Mouse (Mus musculus) hindbrain, embryonic 10.5 days (tissue): ENCODE results near the gene Olfr444. TPM values are rescaled to one million over a fixed set of nuclear protein-coding genes. Genes with fewer than 3 reads are reported as not detected.

ENCODE experiments used
- DNase-seq: peaks from one replicate; pipeline ENCODE4 v3.0.0-alpha.2; 2017; ENCODE audit warnings: low spot score
- H3K27ac ChIP-seq: fragments of 300-500 bp; sonication (generic); 2 replicates; pipeline ENCODE4 v1.5.1; 2016; ENCODE audit warnings: mild to moderate bottlenecking, moderate library complexity
- H3K27me3 ChIP-seq: fragments of 300-500 bp; sonication (generic); 2 replicates; pipeline ENCODE4 v1.6.1; 2016; ENCODE audit warnings: mild to moderate bottlenecking; ENCODE audit not compliant: poor library complexity, insufficient read depth, severe bottlenecking
- H3K36me3 ChIP-seq: fragments of 300-500 bp; sonication (generic); 2 replicates; pipeline ENCODE4 v1.6.1; 2016; ENCODE audit warnings: mild to moderate bottlenecking, moderate library complexity
- H3K4me1 ChIP-seq: fragments of 300-500 bp; sonication (generic); replicated peaks from 2 replicates; pipeline ENCODE4 v1.6.1; 2016; ENCODE audit warnings: mild to moderate bottlenecking
- H3K4me3 ChIP-seq: fragments of 300-500 bp; sonication (generic); 2 replicates; pipeline ENCODE4 v1.5.1; 2016; ENCODE audit warnings: mild to moderate bottlenecking, moderate library complexity
- H3K9me3 ChIP-seq: fragments of 300-500 bp; sonication (generic); 2 replicates; pipeline ENCODE4 v1.6.1; 2016; ENCODE audit warnings: mild to moderate bottlenecking, moderate library complexity
- WGBS: fragments of 180-500 bp; shearing (Covaris S2); methylation state at CpG from one replicate; pipeline ENCODE4 v1.1.7; 2016; 5-methylcytosine and 5-hydroxymethylcytosine counted together
- polyA plus RNA-seq: library from polyadenylated mRNA; unstranded; fragments of >200 nt; fragmentation: Nextera tagmentation; extraction: Ambion mirVana; gene quantifications from 2 replicates; pipeline ENCODE4 v1.2.1, GENCODE M21; 2016

The Olfr444 gene
- polyA plus RNA-seq, result not detected in 2 replicates

DNA sequence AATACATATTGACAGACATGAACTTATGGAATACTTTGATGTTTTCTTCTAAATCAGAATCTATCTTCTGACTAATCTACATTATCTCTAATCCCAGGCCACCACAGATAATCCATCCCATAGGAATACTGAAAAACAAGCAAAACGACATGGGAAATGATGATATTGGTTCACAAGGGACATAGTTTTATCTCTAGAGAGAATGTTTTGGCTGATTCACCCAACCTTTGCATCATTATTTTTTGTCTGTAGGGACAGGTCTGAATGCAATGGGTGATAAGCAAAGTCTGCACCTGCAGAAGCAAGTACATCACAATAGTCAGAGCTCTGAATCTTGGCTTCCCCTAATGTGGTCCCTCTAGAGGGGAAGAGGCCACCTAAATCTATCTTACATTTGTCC lies at the start of gene Olfr444:
TSS of gene Olfr444 (plus strand) at position 301 of the 400 bp plus-strand sequence.
- Histone ChIP-seq H3K27me3 (no peaks in the 10 kb centered on the region), H3K9me3 (peaks cover 14% of the 10 kb centered on the region; the same call in 1 of the 2 replicates), H3K36me3 (no peaks in the 10 kb centered on the region), H3K4me3 (no peak within 1 kb of the TSS), H3K4me1 (no peaks in the 10 kb centered on the region), H3K27ac (no peak within 1 kb of the TSS)
- WGBS, result 76% methylated on average over 1 of the region's 1 CpGs
- DNase-seq, result no peak

DNA sequence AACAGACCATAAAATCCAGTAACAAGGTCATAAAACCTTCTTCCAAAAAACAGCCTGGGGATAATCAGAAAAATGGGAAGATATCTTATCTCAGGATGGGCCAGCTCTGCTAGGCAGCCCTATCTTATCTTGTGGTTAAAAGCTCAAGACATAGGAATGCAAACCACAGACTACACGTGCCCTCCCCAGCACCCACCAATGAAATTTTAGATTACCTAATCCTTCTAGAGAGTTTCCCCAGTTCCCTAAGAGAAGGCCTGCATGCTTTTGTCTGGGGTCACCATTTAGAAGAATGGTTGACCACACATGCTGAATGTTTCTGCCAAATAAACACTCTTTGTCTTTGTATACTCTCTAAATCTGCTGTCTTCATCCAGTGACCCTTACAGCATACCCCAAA lies 48.5 kb upstream of the Olfr444 start:
- Histone ChIP-seq H3K4me1 (peaks cover 10% of the 10 kb centered on the region; the same call in 1 of the 2 replicates), H3K27ac (no peak overlapping the region), H3K36me3 (no peaks in the 10 kb centered on the region), H3K27me3 (peaks cover 3% of the 10 kb centered on the region), H3K4me3 (no peak overlapping the region), H3K9me3 (no peaks in the 10 kb centered on the region)
- WGBS, result 33% methylated on average over 1 of the region's 1 CpGs
- DNase-seq, result no peak

DNA sequence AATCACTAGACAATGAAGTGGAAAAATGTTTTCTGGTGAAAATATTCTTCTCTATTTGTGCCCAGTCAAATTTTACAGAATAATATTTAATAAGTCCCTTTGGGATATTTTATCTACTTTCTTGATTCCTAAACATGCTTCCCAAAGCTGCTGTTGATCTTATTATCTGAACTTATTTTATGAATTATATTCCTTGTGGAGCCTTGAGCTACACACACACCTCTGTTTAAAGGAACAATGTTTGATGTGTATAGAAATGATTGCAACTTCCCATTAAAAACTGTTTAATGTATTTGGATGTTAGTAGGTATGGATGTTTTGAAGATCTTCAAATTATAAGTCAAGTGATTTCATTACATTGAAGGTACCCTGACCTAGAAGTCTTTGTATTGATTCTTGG lies 40.3 kb upstream of the Olfr444 start, which contains the start of gene Olfr447:
TSS of gene Olfr447 (plus strand) at position 301 of the 400 bp plus-strand sequence.
- H3K4me1 ChIP-seq, result no peaks in the 10 kb centered on the region
- H3K36me3 ChIP-seq, result no peaks in the 10 kb centered on the region
- no peaks in the 10 kb centered on the region for H3K9me3 ChIP-seq
- peaks cover 3% of the 10 kb centered on the region; the same call in 1 of the 2 replicates for H3K27me3 ChIP-seq
- H3K4me3 ChIP-seq, result no peak within 1 kb of the TSS
- H3K27ac ChIP-seq, result no peak within 1 kb of the TSS
- no peak for DNase-seq

DNA sequence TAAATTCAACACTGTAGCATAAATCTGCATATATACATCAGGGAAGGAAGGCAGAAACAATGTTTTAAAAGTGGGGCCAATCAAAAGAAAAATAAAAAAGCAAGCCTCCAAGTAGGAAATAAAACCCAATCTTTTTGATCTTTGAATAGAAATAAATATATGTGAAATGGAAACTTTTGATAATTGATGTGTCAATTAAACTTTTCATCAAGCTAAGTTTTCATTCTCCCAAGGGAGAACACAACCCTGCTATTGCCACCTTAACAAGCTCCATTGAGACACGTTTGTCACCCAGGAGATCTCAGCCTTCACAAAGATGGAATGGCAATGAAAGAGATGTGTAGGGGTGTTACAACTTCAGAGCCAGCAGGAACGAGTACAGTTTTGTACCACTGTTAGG lies 27.8 kb upstream of the Olfr444 start, which contains the start of gene Olfr446:
TSS of gene Olfr446 (plus strand) at position 301 of the 400 bp plus-strand sequence.
- H3K27ac ChIP-seq, result no peak within 1 kb of the TSS
- 80% methylated on average over 2 of the region's 2 CpGs for WGBS
- H3K36me3 ChIP-seq, result no peaks in the 10 kb centered on the region
- H3K4me3 ChIP-seq, result no peak within 1 kb of the TSS
- no peak for DNase-seq
- no peaks in the 10 kb centered on the region for H3K9me3 ChIP-seq
- no peaks in the 10 kb centered on the region for H3K4me1 ChIP-seq
- H3K27me3 ChIP-seq, result no peaks in the 10 kb centered on the region

DNA sequence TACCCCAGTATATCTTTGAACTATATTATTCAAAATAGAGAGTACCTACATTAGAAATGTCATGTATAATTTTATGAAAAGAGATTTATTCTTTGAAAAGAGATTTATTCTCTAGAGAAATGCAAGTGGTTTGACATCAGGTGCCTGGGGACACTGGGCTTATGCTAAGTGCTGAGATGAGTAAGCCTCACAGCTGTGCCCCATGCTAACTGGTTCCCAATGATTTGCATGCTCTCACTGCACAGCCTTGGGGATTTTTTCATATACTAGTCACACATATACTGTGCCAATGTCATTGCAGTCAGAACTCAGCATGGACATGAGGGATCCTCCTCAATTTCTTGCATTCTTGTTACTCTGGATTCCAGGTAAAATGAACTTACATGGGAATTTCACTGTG lies 31.5 kb downstream of the Olfr444 start:
- Histone ChIP-seq H3K9me3 (no peaks in the 10 kb centered on the region), H3K27me3 (no peaks in the 10 kb centered on the region), H3K27ac (no peak overlapping the region), H3K36me3 (no peaks in the 10 kb centered on the region), H3K4me1 (no peaks in the 10 kb centered on the region), H3K4me3 (no peak overlapping the region)
- no peak for DNase-seq

Other genes starting within 250 kb of the Olfr444 start
- 110 and 130 TPM in 2 replicates for gene Tcaf1, start 239.0 kb upstream of the Olfr444 start, polyA plus RNA-seq
- gene Olfr453, start 209.7 kb upstream of the Olfr444 start, polyA plus RNA-seq, result not detected in 2 replicates
- not detected in 2 replicates for gene Olfr38, start 192.7 kb upstream of the Olfr444 start, polyA plus RNA-seq
- not detected in 2 replicates for gene Olfr452, start 164.0 kb upstream of the Olfr444 start, polyA plus RNA-seq
- gene Olfr450, start 137.1 kb upstream of the Olfr444 start, polyA plus RNA-seq, result not detected in 2 replicates
- not detected in 2 replicates for gene Olfr449, start 114.7 kb upstream of the Olfr444 start, polyA plus RNA-seq
- not detected in 2 replicates for gene Olfr448, start 58.6 kb upstream of the Olfr444 start, polyA plus RNA-seq
- not detected in 2 replicates for gene Olfr447, start 40.2 kb upstream of the Olfr444 start, polyA plus RNA-seq
- not detected in 2 replicates for gene Olfr446, start 27.7 kb upstream of the Olfr444 start, polyA plus RNA-seq
- not detected in 2 replicates for gene Olfr441, start 157.3 kb downstream of the Olfr444 start, polyA plus RNA-seq
- not detected in 2 replicates for gene Olfr237-ps1, start 197.5 kb downstream of the Olfr444 start, polyA plus RNA-seq
- not detected in 2 replicates for gene Olfr437, start 214.2 kb downstream of the Olfr444 start, polyA plus RNA-seq
- gene Olfr13, start 223.1 kb downstream of the Olfr444 start, polyA plus RNA-seq, result not detected in 2 replicates
- gene Olfr435, start 248.1 kb downstream of the Olfr444 start, polyA plus RNA-seq, result not detected in 2 replicates